In genomic region chr12:111700920-111701458, GRCm38 (mm10) we compare ENCODE assay signal across 24 mouse cellular contexts. TPM values are rescaled to one million over a fixed set of nuclear protein-coding genes. Genes with fewer than 3 reads are reported as not detected.
DNase-seq lines count a peak whose midpoint lies in the region; ATAC-seq and TF ChIP-seq lines count a peak whose summit lies in the region.
"Had no signal": no experiment of that assay in that cellular context is flagged by ENCODE, and none has a peak within 500 bp of the region (broad histone marks: within the 10 kb centered on the region; RNA-seq: fewer than 3 reads in every experiment).

No protein-coding gene starts in this region.

- H3K27me3 ChIP-seq in forebrain, embryonic 10.5 days (ENCODE audit: poor library complexity, severe bottlenecking): no peaks in the 10 kb centered on the region
- no peaks in the 10 kb centered on the region for H3K27me3 ChIP-seq in forebrain, embryonic 14.5 days (replicated peaks; ENCODE audit: control insufficient read depth, insufficient read depth, low read length)
- H3K27me3 ChIP-seq: forebrain, embryonic 13.5 days; hindbrain, embryonic 15.5 days; lung, embryonic 15.5 days; stomach, embryonic 15.5 days had no signal

- peak overlapping the region; percentile 44 for H3K27ac ChIP-seq in forebrain, embryonic 10.5 days
- no peak overlapping the region for H3K27ac ChIP-seq in forebrain, embryonic 14.5 days (ENCODE audit: low read depth, low read length)
- H3K27ac ChIP-seq in left cerebral cortex, adult 2 months: peak overlapping the region; percentile 82
- H3K27ac ChIP-seq in olfactory bulb, adult 2 months (ENCODE audit: insufficient read depth, low read depth, low read length): peak overlapping the region; percentile 97
- H3K27ac ChIP-seq: forebrain, embryonic 13.5 days; heart, adult 2 months; hindbrain, embryonic 15.5 days; layer of hippocampus, adult 2 months; liver, embryonic 14.5 days; lung, embryonic 15.5 days; stomach, embryonic 15.5 days had no signal

- ATAC-seq in forebrain, embryonic 14.5 days: no peak
- ATAC-seq: forebrain, embryonic 13.5 days; intestine, postnatal 0 days had no signal

- no peak for DNase-seq in forebrain, embryonic 10.5 days (ENCODE audit: extremely low spot score, low spot score)
- no peak for DNase-seq in forebrain, embryonic 14.5 days (ENCODE audit: low spot score)
- DNase-seq in left cerebral cortex, adult 2 months (ENCODE audit: extremely low spot score in 1 of 2, low spot score in 2 of 2): peak in 1 of 2 experiments; percentile 60
- DNase-seq in left cerebral cortex, adult 11 months (ENCODE audit: low spot score): no peak
- DNase-seq in brain, adult 2 months (ENCODE audit: low read depth, low spot score): peak; percentile 91
- no peak for DNase-seq in embryo, embryonic 10 days (ENCODE audit: low spot score)
- DNase-seq: adrenal gland, postnatal 25 days; cerebellum, adult 9-10 months; gastrocnemius, postnatal 25 days; heart, adult 2 months; lung, postnatal 4 days; retina, postnatal 1 day; right cerebral cortex, postnatal 4 days; thymus, adult 18-20 months; thymus, postnatal 36 days had no signal

- H3K4me2 ChIP-seq in forebrain, embryonic 14.5 days (ENCODE audit: low read length): no peak overlapping the region
- H3K4me2 ChIP-seq: forebrain, embryonic 13.5 days; hindbrain, embryonic 15.5 days; lung, embryonic 15.5 days; stomach, embryonic 15.5 days had no signal

- 71% methylated on average over 9 of the region's 9 CpGs for WGBS in forebrain, embryonic 10.5 days
- WGBS in forebrain, embryonic 14.5 days: 81% methylated on average over 9 of the region's 9 CpGs
- 38% methylated on average over 9 of the region's 9 CpGs for WGBS in olfactory bulb, adult 2 months

- H3K4me3 ChIP-seq in forebrain, embryonic 10.5 days: no peak overlapping the region
- H3K4me3 ChIP-seq in forebrain, embryonic 14.5 days (ENCODE audit: low read depth, low read length): no peak overlapping the region
- H3K4me3 ChIP-seq in left cerebral cortex, adult 2 months: no peak overlapping the region
- no peak overlapping the region for H3K4me3 ChIP-seq in olfactory bulb, adult 2 months (ENCODE audit: insufficient read depth, low read depth, low read length)
- H3K4me3 ChIP-seq: erythroblast, embryonic 14.5 days; forebrain, embryonic 13.5 days; heart, adult 2 months; hindbrain, embryonic 15.5 days; layer of hippocampus, adult 2 months; lung, embryonic 15.5 days; stomach, embryonic 15.5 days had no signal

- H3K4me1 ChIP-seq in forebrain, embryonic 10.5 days: peaks cover 62% of the 10 kb centered on the region
- H3K4me1 ChIP-seq in forebrain, embryonic 14.5 days (ENCODE audit: control insufficient read depth, insufficient read depth, low read length): peaks cover 4% of the 10 kb centered on the region
- H3K4me1 ChIP-seq in olfactory bulb, adult 2 months (ENCODE audit: control insufficient read depth, insufficient read depth, low read length): peaks cover 67% of the 10 kb centered on the region

- intact Hi-C loops in left cerebral cortex, adult 2 months (cut with DNase I): no loop called here

- no peak overlapping the region for H3K9ac ChIP-seq in forebrain, embryonic 14.5 days (ENCODE audit: low read length)
- H3K9ac ChIP-seq: forebrain, embryonic 13.5 days; hindbrain, embryonic 15.5 days; liver, embryonic 14.5 days; lung, embryonic 15.5 days; stomach, embryonic 15.5 days had no signal

- H3K36me3 ChIP-seq in forebrain, embryonic 10.5 days (replicated peaks): peaks cover 1% of the 10 kb centered on the region
- H3K36me3 ChIP-seq in forebrain, embryonic 14.5 days (ENCODE audit: control insufficient read depth, insufficient read depth, low read length): peaks cover 1% of the 10 kb centered on the region; the same call in 1 of the 2 replicates
- H3K36me3 ChIP-seq: hindbrain, embryonic 15.5 days; lung, embryonic 15.5 days; stomach, embryonic 15.5 days had no signal

- H3K9me3 ChIP-seq in forebrain, embryonic 10.5 days: no peaks in the 10 kb centered on the region
- no peaks in the 10 kb centered on the region for H3K9me3 ChIP-seq in forebrain, embryonic 14.5 days (replicated peaks; ENCODE audit: control insufficient read depth, low read length)
- H3K9me3 ChIP-seq: forebrain, embryonic 13.5 days; hindbrain, embryonic 15.5 days; lung, embryonic 15.5 days; stomach, embryonic 15.5 days had no signal

- no peak for TF ChIP-seq POLR2A in olfactory bulb, adult 2 months (IDR thresholded peaks at IDR 0.05; ENCODE audit: insufficient read depth, low read depth, low read length)

- no peak for TF ChIP-seq CTCF in left cerebral cortex, adult 2 months (IDR thresholded peaks at IDR 0.05)
- no peak for TF ChIP-seq CTCF in olfactory bulb, adult 2 months (IDR thresholded peaks at IDR 0.05; ENCODE audit: insufficient read depth, low read depth, low read length)

RNA-seq across cellular contexts. Expression of gene Bag5, which starts 12.1 kb away (rescaled TPM):
- 56.5 and 57.5 TPM in 2 replicates for polyA plus RNA-seq in forebrain, embryonic 10.5 days (2016; fragmentation: Nextera tagmentation; extraction: Ambion mirVana)
- polyA plus RNA-seq in forebrain, embryonic 14.5 days (2014; fragmentation: Nextera tagmentation; extraction: Ambion mirVana): 60.4 and 65.8 TPM in 2 replicates
- 10 to 100 TPM; 60.9 to 61.8 TPM for total RNA-seq in left cerebral cortex, adult 2 months (2021)
- not detected in 2 replicates for polyA plus RNA-seq in olfactory bulb, adult 2 months (2012; ENCODE audit: insufficient read depth, insufficient read length, low replicate concordance, missing spikeins)

RNA-seq across cellular contexts. Expression of gene Apopt1, which starts 12.1 kb away (rescaled TPM):
- polyA plus RNA-seq in forebrain, embryonic 10.5 days (2016; fragmentation: Nextera tagmentation; extraction: Ambion mirVana): 57.9 and 62.6 TPM in 2 replicates
- polyA plus RNA-seq in forebrain, embryonic 14.5 days (2014; fragmentation: Nextera tagmentation; extraction: Ambion mirVana): 47.1 and 50.8 TPM in 2 replicates
- total RNA-seq in left cerebral cortex, adult 2 months (2021): 10 to 100 TPM; 36.2 to 38.8 TPM
- not detected in 2 replicates for polyA plus RNA-seq in olfactory bulb, adult 2 months (2012; ENCODE audit: insufficient read depth, insufficient read length, low replicate concordance, missing spikeins)

RNA-seq across cellular contexts. Expression of gene Trmt61a, which starts 23.1 kb away (rescaled TPM):
- 23.7 and 23.8 TPM in 2 replicates for polyA plus RNA-seq in forebrain, embryonic 10.5 days (2016; fragmentation: Nextera tagmentation; extraction: Ambion mirVana)
- polyA plus RNA-seq in forebrain, embryonic 14.5 days (2014; fragmentation: Nextera tagmentation; extraction: Ambion mirVana): 5.8 and 7.8 TPM in 2 replicates
- 10 to 100 TPM; 18.9 to 20.2 TPM for total RNA-seq in left cerebral cortex, adult 2 months (2021)
- not detected in 2 replicates for polyA plus RNA-seq in olfactory bulb, adult 2 months (2012; ENCODE audit: insufficient read depth, insufficient read length, low replicate concordance, missing spikeins)

RNA-seq across cellular contexts. Expression of gene Ckb, which starts 28.9 kb away (rescaled TPM):
- 1,567 and 1,577 TPM in 2 replicates for polyA plus RNA-seq in forebrain, embryonic 10.5 days (2016; fragmentation: Nextera tagmentation; extraction: Ambion mirVana)
- 1,532 and 1,552 TPM in 2 replicates for polyA plus RNA-seq in forebrain, embryonic 14.5 days (2014; fragmentation: Nextera tagmentation; extraction: Ambion mirVana)
- total RNA-seq in left cerebral cortex, adult 2 months (2021): 1,000 to 10,000 TPM; 1,837 to 1,872 TPM
- polyA plus RNA-seq in olfactory bulb, adult 2 months (2012; ENCODE audit: insufficient read depth, insufficient read length, low replicate concordance, missing spikeins): 210 and 316 TPM in 2 replicates

RNA-seq across cellular contexts. Expression of gene Klc1, which starts 57.7 kb away (rescaled TPM):
- 137 and 141 TPM in 2 replicates for polyA plus RNA-seq in forebrain, embryonic 10.5 days (2016; fragmentation: Nextera tagmentation; extraction: Ambion mirVana)
- 391 and 464 TPM in 2 replicates for polyA plus RNA-seq in forebrain, embryonic 14.5 days (2014; fragmentation: Nextera tagmentation; extraction: Ambion mirVana)
- total RNA-seq in left cerebral cortex, adult 2 months (2021): 100 to 1,000 TPM; 746 to 823 TPM
- polyA plus RNA-seq in olfactory bulb, adult 2 months (2012; ENCODE audit: insufficient read depth, insufficient read length, low replicate concordance, missing spikeins): 135 and 1,741 TPM in 2 replicates

Comparison
In these comparisons a context has a peak if more than half of its experiments do, and no peak if none do; other contexts are left out.
1. RNA of gene Apopt1, which starts 12.1 kb away (polyA plus RNA-seq): 57.9 to 62.6 TPM in forebrain, embryonic 10.5 days and 47.1 to 50.8 TPM in forebrain, embryonic 14.5 days; not detected in olfactory bulb, adult 2 months; every median in the first group is over 10 times any median in the second.